Mouse (Mus musculus): ENCODE measurements around the gene Tomm40. TPM values are rescaled to one million over a fixed set of nuclear protein-coding genes. Genes with fewer than 3 reads are reported as not detected.

Gene Tomm40
- total and polyA plus RNA-seq, 2 experiments, result 22.3 to 56.2 TPM

GRCm38 (mm10) chr7:19734178-19734666 is 19.0 kb upstream of the Tomm40 start:
- WGBS, result 86% methylated on average over 10 of the region's 10 CpGs
- Histone ChIP-seq H3K27ac (replicated peaks; ENCODE audit: insufficient read depth, low read depth, low read length) (no peak overlapping the region), H3K27me3 (ENCODE audit: control insufficient read depth, insufficient read depth, low read length) (no peaks in the 10 kb centered on the region), H3K36me3 (ENCODE audit: control insufficient read depth, insufficient read depth, low read length) (peaks cover 42% of the 10 kb centered on the region), H3K79me2 (ENCODE audit: control insufficient read depth, insufficient read depth, low read length) (0 out of 2 replicates have a peak, but pooled peaks cover 3% of the 10 kb centered on the region), H3K4me3 (ENCODE audit: insufficient read depth, low read depth, low read length) (no peak overlapping the region), H3K9ac (ENCODE audit: low read depth, low read length) (no peak overlapping the region), H3K4me1 (ENCODE audit: control insufficient read depth, insufficient read depth, low read length) (no peaks in the 10 kb centered on the region)
- DNase-seq (ENCODE audit: extremely low read depth, low read depth, low spot score), result no peak
- TF ChIP-seq POLR2A (IDR thresholded peaks at IDR 0.05; ENCODE audit: extremely low read depth, insufficient read depth, low read length), result no peak
- TF ChIP-seq CTCF (IDR thresholded peaks at IDR 0.05; ENCODE audit: low read depth, low read length), result no peak

GRCm38 (mm10) chr7:19726541-19726940 is 11.3 kb upstream of the Tomm40 start:
- H3K27ac ChIP-seq (replicated peaks; ENCODE audit: insufficient read depth, low read depth, low read length), result no peak overlapping the region
- no peak overlapping the region for H3K9ac ChIP-seq (ENCODE audit: low read depth, low read length)
- no peak overlapping the region for H3K4me3 ChIP-seq (ENCODE audit: insufficient read depth, low read depth, low read length)
- no peaks in the 10 kb centered on the region for H3K27me3 ChIP-seq (ENCODE audit: control insufficient read depth, insufficient read depth, low read length)
- 89% methylated on average over 4 of the region's 4 CpGs for WGBS
- DNase-seq (ENCODE audit: extremely low read depth, low read depth, low spot score), result no peak
- H3K36me3 ChIP-seq (ENCODE audit: control insufficient read depth, insufficient read depth, low read length), result peaks cover 46% of the 10 kb centered on the region
- TF ChIP-seq CTCF (IDR thresholded peaks at IDR 0.05; ENCODE audit: low read depth, low read length), result no peak
- TF ChIP-seq POLR2A (IDR thresholded peaks at IDR 0.05; ENCODE audit: extremely low read depth, insufficient read depth, low read length), result no peak
- no peaks in the 10 kb centered on the region for H3K4me1 ChIP-seq (ENCODE audit: control insufficient read depth, insufficient read depth, low read length)
- H3K79me2 ChIP-seq (ENCODE audit: control insufficient read depth, insufficient read depth, low read length), result no peaks in the 10 kb centered on the region

- TF ChIP-seq POLR2A (IDR thresholded peaks at IDR 0.05; ENCODE audit: extremely low read depth, insufficient read depth, low read length), result no peak
- TF ChIP-seq CTCF (IDR thresholded peaks at IDR 0.05; ENCODE audit: low read depth, low read length), result no peak
- DNase-seq (ENCODE audit: extremely low read depth, low read depth, low spot score), result no peak
- H3K27ac ChIP-seq (replicated peaks; ENCODE audit: insufficient read depth, low read depth, low read length), result no peak overlapping the region
- H3K4me1 ChIP-seq (ENCODE audit: control insufficient read depth, insufficient read depth, low read length), result no peaks in the 10 kb centered on the region
- no peak overlapping the region for H3K9ac ChIP-seq (ENCODE audit: low read depth, low read length)
- H3K27me3 ChIP-seq (ENCODE audit: control insufficient read depth, insufficient read depth, low read length), result no peaks in the 10 kb centered on the region
- 93% methylated on average over 12 of the region's 12 CpGs for WGBS
- peaks cover 25% of the 10 kb centered on the region; the same call in 1 of the 2 replicates for H3K36me3 ChIP-seq (ENCODE audit: control insufficient read depth, insufficient read depth, low read length)
- H3K4me3 ChIP-seq (ENCODE audit: insufficient read depth, low read depth, low read length), result no peak overlapping the region
- H3K79me2 ChIP-seq (ENCODE audit: control insufficient read depth, insufficient read depth, low read length), result no peaks in the 10 kb centered on the region
Measured at GRCm38 (mm10) chr7:19724167-19724566, 8.9 kb upstream of the Tomm40 start.

GRCm38 (mm10) chr7:19722754-19723195 is 7.5 kb upstream of the Tomm40 start:
- TF ChIP-seq POLR2A (IDR thresholded peaks at IDR 0.05; ENCODE audit: extremely low read depth, insufficient read depth, low read length), result no peak
- TF ChIP-seq CTCF (IDR thresholded peaks at IDR 0.05; ENCODE audit: low read depth, low read length), result no peak
- Histone ChIP-seq H3K4me3 (ENCODE audit: insufficient read depth, low read depth, low read length) (no peak overlapping the region), H3K36me3 (ENCODE audit: control insufficient read depth, insufficient read depth, low read length) (peaks cover 16% of the 10 kb centered on the region; the same call in 1 of the 2 replicates), H3K27me3 (ENCODE audit: control insufficient read depth, insufficient read depth, low read length) (no peaks in the 10 kb centered on the region), H3K27ac (replicated peaks; ENCODE audit: insufficient read depth, low read depth, low read length) (peak overlapping the region; percentile 19), H3K79me2 (ENCODE audit: control insufficient read depth, insufficient read depth, low read length) (no peaks in the 10 kb centered on the region), H3K9ac (ENCODE audit: low read depth, low read length) (no peak overlapping the region), H3K4me1 (ENCODE audit: control insufficient read depth, insufficient read depth, low read length) (no peaks in the 10 kb centered on the region)
- DNase-seq (ENCODE audit: extremely low read depth, low read depth, low spot score), result no peak
- 78% methylated on average over 6 of the region's 6 CpGs for WGBS

GRCm38 (mm10) chr7:19719200-19719599 is 4.0 kb upstream of the Tomm40 start:
- Histone ChIP-seq H3K4me1 (ENCODE audit: control insufficient read depth, insufficient read depth, low read length) (peaks cover 3% of the 10 kb centered on the region; the same call in 1 of the 2 replicates), H3K79me2 (ENCODE audit: control insufficient read depth, insufficient read depth, low read length) (0 out of 2 replicates have a peak, but pooled peaks cover 3% of the 10 kb centered on the region), H3K4me3 (ENCODE audit: insufficient read depth, low read depth, low read length) (no peak overlapping the region), H3K27ac (replicated peaks; ENCODE audit: insufficient read depth, low read depth, low read length) (no peak overlapping the region), H3K9ac (ENCODE audit: low read depth, low read length) (no peak overlapping the region), H3K27me3 (ENCODE audit: control insufficient read depth, insufficient read depth, low read length) (no peaks in the 10 kb centered on the region), H3K36me3 (ENCODE audit: control insufficient read depth, insufficient read depth, low read length) (peaks cover 3% of the 10 kb centered on the region; the same call in 1 of the 2 replicates)
- no peak for DNase-seq (ENCODE audit: extremely low read depth, low read depth, low spot score)
- TF ChIP-seq POLR2A (IDR thresholded peaks at IDR 0.05; ENCODE audit: extremely low read depth, insufficient read depth, low read length) (no peak), CTCF (IDR thresholded peaks at IDR 0.05; ENCODE audit: low read depth, low read length) (no peak)
- 91% methylated on average over 4 of the region's 4 CpGs for WGBS

- WGBS, result 78% methylated on average over 5 of the region's 5 CpGs
- DNase-seq (ENCODE audit: extremely low read depth, low read depth, low spot score), result no peak
- no peak overlapping the region for H3K4me3 ChIP-seq (ENCODE audit: insufficient read depth, low read depth, low read length)
- H3K4me1 ChIP-seq (ENCODE audit: control insufficient read depth, insufficient read depth, low read length), result peaks cover 6% of the 10 kb centered on the region
- H3K79me2 ChIP-seq (ENCODE audit: control insufficient read depth, insufficient read depth, low read length), result 0 out of 2 replicates have a peak, but pooled peaks cover 3% of the 10 kb centered on the region
- no peak overlapping the region for H3K9ac ChIP-seq (ENCODE audit: low read depth, low read length)
- TF ChIP-seq POLR2A (IDR thresholded peaks at IDR 0.05; ENCODE audit: extremely low read depth, insufficient read depth, low read length) (no peak), CTCF (IDR thresholded peaks at IDR 0.05; ENCODE audit: low read depth, low read length) (no peak)
- H3K36me3 ChIP-seq (ENCODE audit: control insufficient read depth, insufficient read depth, low read length), result peaks cover 2% of the 10 kb centered on the region; the same call in 1 of the 2 replicates
- H3K27me3 ChIP-seq (ENCODE audit: control insufficient read depth, insufficient read depth, low read length), result no peaks in the 10 kb centered on the region
- no peak overlapping the region for H3K27ac ChIP-seq (replicated peaks; ENCODE audit: insufficient read depth, low read depth, low read length)
Measured at GRCm38 (mm10) chr7:19718297-19718952, 3.2 kb upstream of the Tomm40 start.

Measured in liver, adult 2 months (tissue).